Mouse (Mus musculus): Measurements from ENCODE around the gene Slc35b2. TPM values are rescaled to one million over a fixed set of nuclear protein-coding genes. Genes with fewer than 3 reads are reported as not detected.

The Slc35b2 gene
- polyA plus RNA-seq, 2 experiments from 2014 or later = 27.7 to 33.8 TPM

- no peak for ATAC-seq
Measured at GRCm38 (mm10) chr17:45566360-45567161, 2.9 kb downstream of the Slc35b2 start.

- no peak for ATAC-seq
Measured at GRCm38 (mm10) chr17:45567162-45567601, 3.5 kb downstream of the Slc35b2 start.

DNA sequence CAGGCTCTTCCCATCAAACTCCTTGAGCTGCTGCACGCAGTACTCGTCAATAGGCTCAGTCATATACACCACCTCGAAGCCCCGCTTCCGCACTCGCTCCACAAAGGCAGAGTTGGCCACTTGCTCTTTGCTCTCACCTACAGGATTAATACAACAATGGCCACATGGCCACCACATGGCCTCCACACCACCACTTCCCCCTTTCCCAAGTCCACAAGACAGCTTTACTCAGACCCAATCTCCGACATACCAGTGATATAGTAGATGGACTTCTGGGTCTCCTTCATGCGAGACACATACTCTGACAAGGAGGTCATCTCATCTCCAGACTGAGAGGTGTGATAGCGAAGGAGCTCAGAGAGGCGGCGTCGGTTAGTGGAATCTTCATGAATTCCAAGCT lies 5.3 kb downstream of the Slc35b2 start:
- no peak for ATAC-seq

DNA sequence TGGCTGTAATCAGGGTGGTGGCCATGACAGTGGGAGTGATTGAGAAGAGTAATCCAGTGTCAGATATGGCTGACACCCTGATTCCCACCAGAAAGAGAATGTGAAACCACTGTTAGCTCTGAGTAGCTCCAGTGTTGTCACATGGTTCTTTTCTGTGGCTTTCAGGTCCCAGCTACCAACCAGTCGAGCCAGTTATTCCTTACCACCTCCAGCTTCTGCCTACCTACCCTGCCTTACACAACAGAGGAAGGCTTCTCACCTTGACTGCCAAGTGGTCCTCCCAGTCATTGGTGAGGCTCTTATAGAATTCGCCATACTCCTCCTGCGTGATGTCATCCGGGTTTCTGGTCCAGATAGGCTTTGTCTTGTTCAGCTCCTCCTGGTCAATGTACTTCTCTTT lies 6.3 kb downstream of the Slc35b2 start:
- no peak for ATAC-seq

DNA sequence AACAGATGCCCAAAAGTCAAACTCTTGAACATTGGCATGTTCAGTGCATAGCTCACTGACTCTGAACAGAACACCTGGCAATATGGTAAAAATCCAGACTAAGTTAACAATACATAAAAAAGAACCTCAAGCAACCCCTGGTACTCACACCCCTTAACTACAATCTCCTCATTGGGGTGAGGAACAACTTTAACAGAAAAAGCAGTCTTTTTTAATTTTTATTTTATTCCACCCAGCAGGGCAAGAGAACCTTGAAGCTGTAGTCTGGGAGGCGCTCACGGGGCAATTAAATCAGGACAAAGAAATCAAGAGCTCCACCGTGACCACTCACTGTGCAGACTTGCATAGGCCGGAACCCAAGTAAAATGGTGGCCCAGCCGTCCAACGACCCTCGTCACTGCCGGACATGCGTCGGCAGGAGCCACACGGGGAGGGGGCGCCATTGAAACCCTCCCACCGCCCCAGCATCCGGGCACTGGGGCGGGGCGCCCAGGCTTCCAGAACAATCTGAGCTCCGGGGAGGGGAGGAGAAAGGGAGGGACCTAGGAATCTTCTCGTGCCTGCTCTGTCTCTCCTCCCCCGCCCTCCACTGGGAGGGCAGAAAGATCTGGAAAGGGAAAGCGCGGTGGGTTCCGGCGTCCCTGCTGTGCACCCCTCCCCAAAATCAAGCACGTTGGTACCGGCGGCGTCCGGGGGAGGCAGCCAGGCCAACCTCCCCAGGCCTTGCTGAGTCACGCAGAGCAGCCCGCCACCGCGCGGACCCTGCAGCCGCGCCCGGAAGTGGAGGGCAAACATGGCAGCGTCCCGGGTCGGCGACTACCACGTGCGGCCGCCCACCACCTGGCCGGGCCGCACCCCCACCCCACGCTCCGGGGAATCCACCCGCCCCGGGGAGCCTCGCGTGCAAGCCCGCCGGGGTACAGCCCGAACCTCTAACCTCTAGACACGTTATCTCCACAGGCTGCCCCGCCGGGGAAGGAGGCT lies 8.7 kb downstream of the Slc35b2 start:
- peak; percentile 26 for ATAC-seq

DNA sequence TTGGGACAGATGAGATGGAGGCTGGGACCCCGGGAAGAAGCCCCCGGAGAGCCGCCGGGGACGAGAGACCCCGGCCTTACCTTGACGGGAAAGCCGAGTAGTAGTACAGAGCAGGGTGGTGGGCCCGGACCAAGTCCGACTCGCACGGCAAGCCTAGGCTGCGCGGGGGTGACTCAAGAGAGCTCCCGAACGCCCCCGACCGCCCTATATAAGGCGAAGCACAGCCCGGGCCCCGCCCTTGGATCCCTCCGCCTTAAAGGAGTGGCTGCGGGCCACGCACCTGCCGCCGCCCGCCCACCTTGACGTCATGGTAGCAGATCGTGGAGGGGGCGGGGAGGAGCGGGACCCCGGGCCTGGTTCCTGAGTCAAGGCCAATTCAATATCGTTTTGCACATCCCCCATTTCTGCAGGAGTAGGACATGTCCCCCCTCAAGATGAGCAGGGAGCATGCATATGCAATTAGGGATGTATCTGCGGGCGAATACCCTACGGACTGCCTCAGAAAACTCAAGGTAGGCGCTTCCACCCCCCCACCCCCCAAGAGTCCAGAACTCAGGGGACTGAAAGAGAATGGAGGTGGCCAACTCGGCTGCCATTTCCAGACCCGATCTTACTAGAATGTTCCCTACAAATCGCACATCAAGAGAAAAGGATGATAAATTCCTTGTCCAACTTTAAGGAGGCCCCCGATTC lies 9.6 kb downstream of the Slc35b2 start, which contains the start of gene Hsp90ab1:
Gene Hsp90ab1 (minus strand): TSS at position 185 of the 693 bp plus-strand sequence.
- peak; percentile 62 for ATAC-seq

- ATAC-seq = peak; percentile 15
Measured at GRCm38 (mm10) chr17:45573780-45574123, 10.1 kb downstream of the Slc35b2 start.

DNA sequence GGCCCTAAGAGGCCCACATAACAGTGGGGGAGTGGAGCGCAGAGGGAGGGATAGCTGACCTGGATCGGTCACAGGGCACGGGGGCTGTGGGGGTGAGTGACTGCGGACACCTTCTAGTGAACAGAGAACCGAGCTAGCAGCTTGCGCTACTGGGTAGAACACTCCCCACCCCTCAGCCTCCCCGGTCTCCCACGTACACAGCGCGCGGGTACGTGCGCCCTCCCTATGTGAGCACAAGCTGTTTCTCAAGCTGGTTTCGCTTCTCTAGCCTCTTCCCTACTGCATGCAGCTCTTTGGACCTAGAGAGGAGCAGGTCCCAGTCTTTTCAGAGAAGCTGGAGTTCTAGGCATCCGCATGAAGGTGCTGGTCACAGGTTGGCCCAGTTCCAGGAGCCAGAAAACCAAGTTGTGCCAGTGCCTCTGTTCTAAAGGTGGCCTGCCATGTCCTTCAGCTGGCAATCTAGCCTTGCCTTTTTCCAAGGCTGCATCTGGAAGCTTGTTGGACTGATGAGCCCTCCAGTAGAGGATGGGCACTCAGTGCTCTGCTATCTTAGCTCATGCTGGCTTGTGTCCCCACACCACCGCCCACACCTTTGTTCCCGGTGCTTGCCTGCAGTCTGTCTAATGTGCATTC lies 10.6 kb downstream of the Slc35b2 start:
- peak; percentile 41 for ATAC-seq

DNA sequence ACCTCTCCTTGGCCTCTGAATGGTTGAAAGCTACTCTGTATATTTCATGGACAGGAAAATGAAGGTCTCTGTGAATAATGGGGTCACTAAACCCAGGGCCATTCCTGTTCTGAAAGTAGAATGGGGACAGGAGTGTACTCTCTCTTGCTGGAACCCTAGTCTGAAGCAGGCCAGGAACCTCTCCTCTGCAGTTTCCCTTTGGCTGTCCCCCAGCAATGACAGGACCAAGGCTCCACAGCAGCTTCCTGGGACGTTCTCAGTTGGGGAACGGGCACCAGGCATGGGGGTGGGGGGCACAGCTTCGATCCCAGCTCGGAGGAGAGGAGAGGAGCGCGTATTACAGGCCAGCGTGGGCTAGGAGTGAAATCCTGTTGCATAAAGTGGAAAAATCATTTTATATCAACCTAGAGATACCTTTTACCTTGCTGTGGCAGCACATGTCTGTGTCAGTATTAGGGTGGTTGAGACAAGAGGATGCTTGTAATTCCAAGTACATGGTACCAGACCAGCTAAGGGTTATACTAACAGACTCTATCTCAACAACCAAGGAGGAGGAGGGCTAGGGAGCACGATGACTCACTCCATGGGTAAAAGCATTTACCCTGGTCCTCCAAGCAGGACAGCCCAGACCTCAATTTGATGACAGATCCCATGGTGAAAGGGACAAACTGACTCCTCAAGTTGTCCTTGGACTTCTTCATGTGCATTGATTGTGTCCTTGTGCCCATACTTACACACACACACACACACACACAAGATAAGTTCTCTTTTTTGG lies 11.6 kb downstream of the Slc35b2 start:
- no peak for ATAC-seq

DNA sequence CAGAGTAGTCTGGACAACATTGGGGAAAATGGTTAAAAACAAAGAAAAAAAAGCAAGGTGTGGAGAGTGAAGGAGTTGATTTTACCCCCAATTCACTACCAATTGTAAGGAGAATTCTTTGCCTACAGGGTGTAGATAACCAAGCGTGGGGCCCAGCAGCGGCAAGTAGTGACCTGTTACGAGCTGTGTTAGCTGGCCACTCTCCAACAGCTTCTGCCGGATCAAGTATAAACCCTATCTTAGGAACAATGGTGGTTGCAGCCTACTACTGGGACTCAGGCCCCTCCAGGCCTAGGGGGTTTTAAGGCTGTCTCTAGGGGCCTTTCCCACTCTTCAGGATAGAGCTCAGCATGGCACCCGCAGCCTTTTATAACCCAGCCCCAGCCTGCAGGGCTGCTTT lies 14.6 kb downstream of the Slc35b2 start:
- no peak for ATAC-seq

DNA sequence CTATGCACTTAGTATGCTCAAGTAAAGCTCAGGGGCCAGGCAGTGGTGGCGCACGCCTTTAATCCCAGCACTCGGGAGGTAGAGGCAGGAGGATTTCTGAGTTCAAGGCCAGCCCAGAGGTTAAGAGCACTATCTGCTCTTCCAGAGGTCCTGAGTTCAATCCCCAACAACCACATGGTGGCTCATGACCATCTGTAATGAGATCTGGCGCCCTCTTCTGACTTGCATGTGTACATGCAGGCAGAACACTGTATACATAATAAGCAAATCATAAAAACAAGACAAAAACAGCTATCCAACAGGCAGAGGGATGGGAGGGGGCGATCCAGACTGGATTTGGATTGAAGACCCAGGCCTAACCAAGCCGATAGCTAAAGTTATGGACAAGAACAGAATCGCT lies 15.2 kb downstream of the Slc35b2 start:
- no peak for ATAC-seq

DNA sequence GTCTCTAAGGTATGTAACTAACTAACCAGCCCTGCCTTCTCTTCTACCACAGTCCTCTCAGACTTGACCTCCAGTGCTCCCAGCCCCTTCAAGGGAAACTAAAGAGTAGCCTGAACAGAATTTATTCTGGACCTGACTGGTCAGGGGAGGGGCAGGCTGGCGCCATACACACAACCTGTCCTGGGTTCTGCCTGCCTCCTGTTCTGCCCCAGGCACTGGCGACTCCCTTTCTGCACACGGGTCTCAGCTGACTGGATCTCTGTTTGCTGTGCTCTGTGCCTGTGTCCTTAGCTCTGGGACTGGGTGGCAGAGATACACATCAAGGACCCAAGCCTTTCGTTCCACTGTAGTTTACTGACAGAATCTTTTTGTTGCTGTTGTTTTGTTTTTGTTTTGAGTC lies 15.9 kb downstream of the Slc35b2 start:
- ATAC-seq = no peak

DNA sequence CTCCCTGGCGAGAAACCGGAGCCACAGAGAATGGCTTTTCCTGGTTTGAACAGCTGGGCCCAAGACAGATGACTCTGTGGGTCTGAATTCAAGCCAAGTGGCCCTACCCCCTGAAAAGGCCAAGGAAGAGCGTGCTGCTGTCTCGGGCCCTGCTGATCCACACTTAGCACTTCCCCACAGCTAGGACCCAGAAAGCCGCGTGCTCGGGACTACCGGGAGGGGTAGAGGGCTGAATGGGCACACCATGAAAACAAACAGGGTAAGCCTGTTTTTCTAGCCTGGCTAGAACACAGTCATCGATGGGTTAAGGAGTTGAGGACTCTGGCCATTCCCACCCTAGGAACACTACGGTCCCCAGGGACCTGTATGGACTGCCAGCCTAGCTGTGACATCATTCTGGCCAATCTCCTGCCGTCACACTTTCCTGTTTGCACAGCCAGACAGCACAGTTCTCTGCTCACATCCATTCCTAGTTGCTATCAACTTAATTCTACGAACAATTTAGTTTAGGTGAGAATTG lies 17.3 kb downstream of the Slc35b2 start:
- peak; percentile 25 for ATAC-seq

GRCm38 (mm10) chr17:45581567-45581983 lies 17.9 kb downstream of the Slc35b2 start:
- ATAC-seq = peak; percentile 83

GRCm38 (mm10) chr17:45582188-45582587 lies 18.5 kb downstream of the Slc35b2 start:
- no peak for ATAC-seq

- no peak for ATAC-seq
Measured at GRCm38 (mm10) chr17:45582715-45583355, 19.2 kb downstream of the Slc35b2 start.

GRCm38 (mm10) chr17:45584096-45584896 lies 20.6 kb downstream of the Slc35b2 start:
- no peak for ATAC-seq

DNA sequence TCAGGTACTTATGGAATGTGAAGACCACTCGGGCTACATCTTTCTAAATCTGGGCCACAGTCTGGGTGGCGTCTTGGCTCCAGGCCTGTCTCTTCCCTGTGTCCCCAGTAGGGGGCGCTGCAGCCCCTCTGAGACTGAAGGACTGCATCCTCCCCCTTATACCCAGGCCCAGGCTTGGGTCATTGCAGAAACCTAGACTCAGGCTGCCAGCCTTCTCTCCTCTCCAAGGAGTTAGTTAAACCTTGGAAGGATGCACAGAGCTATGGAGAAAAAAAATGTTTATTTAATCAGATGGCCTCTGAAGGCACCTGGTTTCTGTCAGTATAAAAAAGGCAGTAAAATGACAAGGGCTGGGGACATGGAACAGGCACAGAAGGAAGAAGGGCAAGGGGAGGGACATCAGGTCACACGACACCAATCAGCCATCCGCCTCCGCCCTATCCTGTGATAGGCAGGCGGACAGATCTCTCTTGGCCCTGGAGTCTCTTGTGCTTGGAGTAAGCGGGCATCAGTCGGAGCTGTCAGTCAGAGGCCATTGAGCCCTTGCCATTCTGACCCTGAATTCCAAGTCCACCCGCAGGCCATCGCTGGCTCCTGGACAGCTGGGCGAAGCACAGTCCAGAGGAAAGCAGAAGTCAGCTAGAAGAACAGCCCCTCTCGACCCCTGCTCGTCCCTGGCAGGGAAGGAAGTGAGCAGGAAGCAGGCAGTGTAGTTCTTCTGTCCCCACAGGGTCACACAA lies 21.4 kb downstream of the Slc35b2 start:
- ATAC-seq = no peak

Data from activated CD4-positive, CD25-positive, alpha-beta regulatory T cell, adult 4 months (primary cell).